Mouse (Mus musculus): ENCODE data around the gene 4930455H04Rik. TPM values are rescaled to one million over a fixed set of nuclear protein-coding genes. Genes with fewer than 3 reads are reported as not detected.

The 4930455H04Rik gene
- polyA plus RNA-seq (2012; ENCODE audit: insufficient read depth, insufficient read length, missing spikeins): not detected in 2 replicates

DNA sequence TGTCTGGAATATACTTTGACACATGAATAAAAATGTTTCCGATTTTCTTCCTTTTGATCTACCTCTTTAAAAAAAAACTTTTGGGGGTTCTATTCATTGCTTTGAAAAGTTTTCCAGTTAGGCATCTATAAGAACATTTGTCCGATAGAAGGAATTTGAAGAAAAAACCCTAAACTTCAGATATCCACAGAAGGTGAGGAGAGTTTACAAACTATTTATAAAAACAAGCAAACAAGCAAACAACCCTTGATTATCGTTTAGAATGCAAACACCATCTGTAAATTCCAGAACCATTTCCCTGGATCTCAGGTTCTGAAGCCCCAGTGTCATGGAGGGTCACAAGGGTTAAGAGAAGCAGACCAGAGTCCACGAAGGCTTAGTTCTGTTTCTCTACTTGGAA lies at the start of gene 4930455H04Rik:
4930455H04Rik (plus strand) TSS at position 301 of the 400 bp plus-strand sequence.
- Histone ChIP-seq H3K27ac (replicated peaks; ENCODE audit: low read depth, low read length) (peak within 1 kb of the TSS; percentile 99), H3K4me3 (ENCODE audit: insufficient read depth, low read depth, low read length) (peak within 1 kb of the TSS; percentile 89), H3K4me1 (ENCODE audit: control insufficient read depth, insufficient read depth, insufficient read length, low read length) (peaks cover 9% of the 10 kb centered on the region)

DNA sequence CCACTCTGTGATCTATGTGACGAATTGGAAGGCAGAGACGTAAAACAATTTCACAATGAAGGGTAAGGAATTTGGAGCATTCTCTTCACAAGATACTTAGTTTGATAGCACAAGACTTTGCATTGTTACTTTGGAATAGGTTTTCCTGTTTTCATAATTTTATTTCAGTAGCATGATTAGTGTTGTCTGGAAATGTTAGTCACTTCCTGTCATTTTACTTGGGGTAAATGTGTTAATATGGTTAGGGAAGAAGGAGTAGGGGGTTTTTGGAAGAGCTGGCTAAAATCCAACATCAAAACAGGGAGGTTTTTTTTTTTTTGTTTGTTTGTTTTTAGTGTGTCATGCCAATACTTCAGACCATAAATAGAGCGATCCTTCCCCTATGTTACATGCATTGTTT lies 46.5 kb upstream of the 4930455H04Rik start:
- peak overlapping the region; percentile 82 for H3K27ac ChIP-seq (replicated peaks; ENCODE audit: low read depth, low read length)
- no peak overlapping the region for H3K4me3 ChIP-seq (ENCODE audit: insufficient read depth, low read depth, low read length)
- 0 out of 2 replicates have a peak, but pooled peaks cover 2% of the 10 kb centered on the region for H3K4me1 ChIP-seq (ENCODE audit: control insufficient read depth, insufficient read depth, insufficient read length, low read length)

DNA sequence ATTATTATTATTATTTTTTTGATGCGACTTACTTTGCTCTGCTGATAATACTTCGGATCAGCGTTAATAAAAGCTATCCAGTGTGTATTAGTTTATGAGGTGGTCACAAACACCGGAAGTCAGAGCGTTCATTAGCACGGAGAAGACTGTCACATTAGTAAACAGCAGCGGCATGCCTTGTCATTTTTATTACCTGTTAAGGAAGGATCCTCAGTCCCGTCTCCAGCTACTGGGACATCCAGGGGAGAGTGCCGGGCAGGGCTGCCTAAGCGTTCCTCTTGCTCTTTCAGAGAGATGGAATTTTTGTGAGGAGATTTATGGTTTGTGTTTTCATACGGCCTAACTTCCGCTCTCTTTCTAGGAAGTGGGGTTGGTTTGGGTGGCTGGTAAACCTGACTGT lies 45.0 kb upstream of the 4930455H04Rik start:
- Histone ChIP-seq H3K4me3 (ENCODE audit: insufficient read depth, low read depth, low read length) (no peak overlapping the region), H3K4me1 (ENCODE audit: control insufficient read depth, insufficient read depth, insufficient read length, low read length) (0 out of 2 replicates have a peak, but pooled peaks cover 2% of the 10 kb centered on the region), H3K27ac (replicated peaks; ENCODE audit: low read depth, low read length) (peak overlapping the region; percentile 57; the same call in 1 of the 2 replicates)

DNA sequence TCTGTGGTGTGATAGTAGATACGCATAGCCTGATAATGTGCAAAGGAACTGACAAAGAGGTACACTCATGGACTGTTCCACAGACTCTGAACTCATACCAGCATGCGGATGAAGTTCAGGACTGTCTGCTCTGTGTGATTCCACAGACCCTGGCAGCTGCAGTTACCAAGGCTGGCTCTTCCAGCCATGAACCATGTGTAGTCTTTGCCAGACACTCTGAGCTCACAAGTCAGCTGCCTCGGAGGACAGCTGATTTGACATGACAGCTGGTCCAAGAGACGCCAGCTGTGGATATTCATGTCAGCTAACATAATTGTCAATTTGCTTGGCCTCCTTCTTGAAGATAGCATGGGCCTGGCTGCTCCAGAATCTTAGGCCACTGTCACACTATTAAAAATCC lies 39.1 kb upstream of the 4930455H04Rik start:
- Histone ChIP-seq H3K4me3 (ENCODE audit: insufficient read depth, low read depth, low read length) (no peak overlapping the region), H3K27ac (replicated peaks; ENCODE audit: low read depth, low read length) (peak overlapping the region; percentile 19; the same call in 1 of the 2 replicates), H3K4me1 (ENCODE audit: control insufficient read depth, insufficient read depth, insufficient read length, low read length) (no peaks in the 10 kb centered on the region)

DNA sequence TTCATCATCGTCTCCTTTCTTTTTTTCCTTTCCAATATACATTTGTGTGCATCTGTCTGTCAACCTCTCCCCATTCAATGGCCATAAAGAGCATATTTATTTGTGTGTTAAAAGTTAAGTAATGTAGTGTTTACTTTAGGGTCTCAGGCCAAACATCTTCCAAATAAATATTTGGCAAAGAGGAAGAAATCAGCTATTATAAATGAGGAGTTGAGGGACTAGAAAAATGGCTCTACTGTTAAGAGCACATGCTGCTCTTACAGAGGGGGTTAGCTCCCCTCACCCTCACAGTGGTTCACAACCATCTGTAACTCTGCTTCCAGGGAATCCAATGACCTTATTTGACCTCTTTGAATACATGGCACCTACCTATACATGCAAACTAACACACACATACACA lies 34.9 kb upstream of the 4930455H04Rik start:
- Histone ChIP-seq H3K4me1 (ENCODE audit: control insufficient read depth, insufficient read depth, insufficient read length, low read length) (no peaks in the 10 kb centered on the region), H3K4me3 (ENCODE audit: insufficient read depth, low read depth, low read length) (no peak overlapping the region), H3K27ac (replicated peaks; ENCODE audit: low read depth, low read length) (no peak overlapping the region)

DNA sequence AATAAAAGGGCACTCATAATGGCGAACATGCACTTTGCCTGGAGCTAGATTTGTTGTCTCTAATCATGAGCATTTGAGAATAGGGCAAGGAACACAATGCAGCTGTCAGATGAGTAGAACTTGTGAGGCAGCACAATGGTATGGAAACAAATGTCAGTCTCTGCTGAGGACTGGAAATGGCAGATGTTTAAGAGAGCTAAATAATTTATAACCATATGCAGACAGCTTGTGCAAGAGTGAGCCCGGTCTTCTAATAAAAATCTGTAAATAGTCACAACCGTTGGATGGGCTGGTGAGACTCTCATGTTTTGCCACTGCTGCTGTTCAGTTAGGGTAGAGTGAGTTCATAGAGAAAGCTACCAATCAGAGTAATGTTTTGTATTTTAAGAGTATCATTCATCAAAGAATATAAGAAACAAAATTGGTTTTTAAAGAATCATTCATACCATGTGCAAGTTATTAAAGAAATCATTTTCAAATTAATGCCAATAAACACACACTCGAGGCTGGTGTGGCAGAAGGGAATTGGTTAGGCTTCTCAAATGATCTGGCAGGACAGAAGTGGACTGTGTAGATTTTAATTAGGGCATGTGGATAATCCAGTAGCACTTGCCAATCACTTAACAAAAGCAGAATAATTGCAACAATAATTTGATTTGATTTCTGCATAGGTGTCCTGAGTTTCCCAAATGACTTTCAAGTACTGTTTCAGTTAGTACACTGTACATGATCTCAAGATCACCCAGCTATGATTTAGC lies 31.0 kb upstream of the 4930455H04Rik start:
- 0 out of 2 replicates have a peak overlapping the region, but pooled peaks have one; percentile 2 for H3K27ac ChIP-seq (replicated peaks; ENCODE audit: low read depth, low read length)
- H3K4me1 ChIP-seq (ENCODE audit: control insufficient read depth, insufficient read depth, insufficient read length, low read length): peaks cover 6% of the 10 kb centered on the region; the same call in 1 of the 2 replicates
- H3K4me3 ChIP-seq (ENCODE audit: insufficient read depth, low read depth, low read length): no peak overlapping the region

DNA sequence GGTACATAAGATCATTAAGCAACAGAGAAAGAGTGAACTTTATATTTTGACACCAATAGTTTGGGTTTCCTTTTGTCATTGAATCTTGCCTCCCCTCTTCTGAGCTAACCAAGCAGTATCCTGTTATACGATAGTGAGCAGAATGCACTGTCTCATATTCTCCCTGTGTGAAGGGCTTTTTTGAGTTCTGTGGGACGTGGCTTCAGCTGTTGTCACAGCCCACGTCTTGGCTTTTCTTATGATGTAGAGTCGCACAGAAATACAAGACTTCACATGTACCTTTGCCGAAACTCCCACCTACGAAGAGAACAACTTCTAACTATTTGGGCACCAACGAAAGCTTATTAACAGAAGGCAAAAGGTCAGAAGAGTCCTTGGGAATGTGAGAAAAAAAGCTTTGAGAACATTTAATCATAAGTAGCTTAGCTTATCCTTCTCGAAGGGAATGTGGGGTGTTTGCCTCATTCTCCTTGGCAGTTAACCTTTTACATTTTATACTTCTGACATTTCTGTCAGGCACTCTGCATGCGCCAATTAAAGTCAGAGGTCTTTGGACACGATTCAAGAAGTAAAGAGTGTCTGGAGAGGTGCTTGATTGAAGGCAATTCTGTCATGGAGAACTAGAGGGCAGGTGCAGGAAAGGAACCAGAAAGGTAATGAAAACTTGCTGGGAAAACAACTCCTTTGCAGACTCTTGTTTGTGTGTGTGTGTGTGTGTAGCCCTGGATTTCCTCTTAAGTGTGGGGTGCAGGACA lies 27.1 kb upstream of the 4930455H04Rik start:
- Histone ChIP-seq H3K4me1 (ENCODE audit: control insufficient read depth, insufficient read depth, insufficient read length, low read length) (peaks cover 17% of the 10 kb centered on the region), H3K4me3 (ENCODE audit: insufficient read depth, low read depth, low read length) (no peak overlapping the region), H3K27ac (replicated peaks; ENCODE audit: low read depth, low read length) (peak overlapping the region; percentile 98)

DNA sequence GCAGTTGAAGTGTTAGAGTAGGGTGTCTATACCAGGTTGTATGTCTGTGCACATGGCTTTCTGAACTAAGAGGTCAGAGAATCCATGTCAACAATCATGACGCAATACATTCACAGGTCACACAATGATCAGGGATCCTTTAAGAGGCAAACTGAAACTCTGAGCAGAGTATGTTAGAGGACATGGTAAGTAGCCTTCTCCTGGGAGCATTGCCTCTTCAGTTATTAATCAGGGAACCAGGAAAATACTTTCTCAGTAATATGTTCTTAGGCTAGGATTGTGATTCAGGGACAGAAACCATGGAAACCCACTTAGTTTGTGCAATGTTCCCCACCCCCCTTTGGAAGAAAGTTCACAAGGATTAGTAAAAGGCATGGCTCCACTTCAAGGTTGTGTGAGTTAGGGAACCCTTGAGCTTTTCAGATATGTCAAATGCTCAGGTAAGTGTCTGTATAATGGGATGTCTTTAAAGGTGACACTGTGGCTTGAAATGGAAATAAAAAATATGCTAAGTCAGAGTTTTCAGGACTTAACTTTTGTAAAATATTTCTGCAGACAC lies 26.4 kb upstream of the 4930455H04Rik start:
- peaks cover 18% of the 10 kb centered on the region for H3K4me1 ChIP-seq (ENCODE audit: control insufficient read depth, insufficient read depth, insufficient read length, low read length)
- no peak overlapping the region for H3K4me3 ChIP-seq (ENCODE audit: insufficient read depth, low read depth, low read length)
- peak overlapping the region; percentile 91 for H3K27ac ChIP-seq (replicated peaks; ENCODE audit: low read depth, low read length)

DNA sequence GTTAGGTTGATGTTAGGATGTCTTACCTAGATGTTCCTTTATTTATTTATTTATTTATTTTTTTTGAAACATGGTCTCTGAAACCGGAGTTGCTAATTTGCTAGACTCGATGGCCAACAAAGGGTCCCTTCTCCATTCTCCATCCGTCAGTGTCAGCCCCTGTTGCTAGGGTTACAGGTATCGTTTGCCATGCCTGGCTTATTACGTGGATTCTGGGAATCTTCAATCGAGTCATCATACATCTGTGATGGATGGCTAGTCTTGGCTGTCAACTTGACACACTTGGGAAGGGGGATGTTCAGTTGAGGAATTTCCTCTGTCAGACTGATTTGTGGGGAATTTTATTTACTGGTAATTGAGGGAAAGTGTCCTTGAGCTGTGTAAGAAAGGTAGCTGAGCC lies 25.3 kb upstream of the 4930455H04Rik start:
- no peak overlapping the region for H3K4me3 ChIP-seq (ENCODE audit: insufficient read depth, low read depth, low read length)
- H3K4me1 ChIP-seq (ENCODE audit: control insufficient read depth, insufficient read depth, insufficient read length, low read length): peaks cover 19% of the 10 kb centered on the region
- peak overlapping the region; percentile 46; the same call in 1 of the 2 replicates for H3K27ac ChIP-seq (replicated peaks; ENCODE audit: low read depth, low read length)

DNA sequence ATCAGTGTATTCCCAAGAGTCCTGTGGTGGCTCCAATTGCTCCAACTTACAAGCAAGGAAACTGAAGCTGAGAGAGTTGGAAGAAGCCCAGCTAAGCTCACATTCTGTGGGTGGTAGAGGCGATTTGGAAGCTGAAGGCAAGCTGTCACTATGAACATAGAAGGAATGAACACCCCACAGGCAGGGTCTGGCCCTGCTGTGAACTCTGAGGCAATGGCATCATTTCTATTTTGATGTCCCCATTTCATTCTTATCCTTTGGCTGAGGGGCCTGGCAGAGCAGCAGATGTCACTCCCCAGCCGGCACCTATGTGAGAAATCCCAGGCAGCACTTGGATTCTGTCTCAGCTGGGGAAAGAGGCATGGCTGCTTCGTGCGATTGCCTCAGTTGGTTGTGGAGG lies 24.6 kb upstream of the 4930455H04Rik start:
- Histone ChIP-seq H3K4me3 (ENCODE audit: insufficient read depth, low read depth, low read length) (no peak overlapping the region), H3K27ac (replicated peaks; ENCODE audit: low read depth, low read length) (peak overlapping the region; percentile 69)

DNA sequence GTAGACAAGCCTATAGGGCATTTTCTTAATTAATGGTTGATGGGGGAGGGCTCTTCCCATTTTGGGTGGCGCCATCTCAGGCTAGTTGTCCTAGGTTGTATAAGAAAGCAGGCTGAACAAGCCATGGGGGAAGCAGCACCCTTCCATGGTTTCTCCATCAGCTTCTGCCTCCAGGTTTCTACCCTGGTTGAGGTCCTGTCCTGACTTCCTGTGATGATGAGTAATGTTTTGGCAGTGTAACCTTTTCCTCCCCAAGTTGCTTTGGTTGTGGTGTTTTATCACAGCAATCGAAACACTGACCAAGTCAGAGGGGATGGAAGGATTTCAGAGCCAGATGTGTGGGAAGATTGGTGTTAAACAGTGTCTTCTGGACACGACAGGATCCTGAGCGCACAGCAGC lies 21.6 kb upstream of the 4930455H04Rik start:
- H3K4me1 ChIP-seq (ENCODE audit: control insufficient read depth, insufficient read depth, insufficient read length, low read length): peaks cover 22% of the 10 kb centered on the region
- H3K27ac ChIP-seq (replicated peaks; ENCODE audit: low read depth, low read length): peak overlapping the region; percentile 56
- H3K4me3 ChIP-seq (ENCODE audit: insufficient read depth, low read depth, low read length): no peak overlapping the region

More for the DNA sequence above, 24.6 kb upstream of the 4930455H04Rik start:
- peaks cover 19% of the 10 kb centered on the region for H3K4me1 ChIP-seq (ENCODE audit: control insufficient read depth, insufficient read depth, insufficient read length, low read length)

DNA sequence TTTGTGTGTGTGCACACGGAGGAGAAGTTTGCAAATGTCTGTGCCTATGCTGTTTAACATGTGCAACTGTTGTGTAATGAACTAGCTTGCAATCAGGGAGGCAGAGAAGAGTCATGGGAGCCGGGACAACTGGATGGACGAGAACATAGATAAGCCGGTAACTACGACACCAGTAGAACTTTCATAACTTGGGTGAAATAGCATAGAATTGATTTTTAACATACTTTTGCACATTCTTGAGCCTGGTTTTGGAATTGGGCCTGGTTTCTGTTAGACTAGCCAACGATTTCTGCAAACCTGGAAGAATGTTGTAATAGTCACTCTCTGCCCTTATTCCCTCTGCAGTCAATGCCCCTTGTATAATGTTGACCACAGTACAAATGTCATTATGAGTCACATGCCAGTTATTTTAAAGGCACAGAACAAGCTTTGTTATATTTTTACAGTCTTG lies 17.4 kb upstream of the 4930455H04Rik start:
- Histone ChIP-seq H3K4me3 (ENCODE audit: insufficient read depth, low read depth, low read length) (no peak overlapping the region), H3K4me1 (ENCODE audit: control insufficient read depth, insufficient read depth, insufficient read length, low read length) (peaks cover 34% of the 10 kb centered on the region), H3K27ac (replicated peaks; ENCODE audit: low read depth, low read length) (peak overlapping the region; percentile 87)

DNA sequence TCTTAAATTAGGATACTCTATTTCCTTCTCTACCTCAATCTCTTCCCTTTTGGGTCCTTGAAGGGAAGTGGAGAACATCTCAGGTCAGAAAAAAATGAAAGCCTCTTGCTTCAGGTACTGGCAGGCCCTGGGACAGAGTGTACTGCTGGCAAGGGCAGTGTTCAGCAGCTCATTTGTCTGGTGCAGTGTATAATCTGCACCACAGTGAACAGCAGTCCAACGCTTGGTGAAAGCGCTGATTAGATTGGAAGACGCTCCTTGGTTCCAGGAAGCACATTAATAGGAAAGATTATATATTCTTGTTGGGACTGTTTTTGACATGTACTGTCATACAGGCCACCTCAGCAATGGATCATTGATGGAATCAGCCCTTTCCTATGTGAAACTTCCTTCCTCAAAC lies 16.6 kb upstream of the 4930455H04Rik start:
- H3K4me3 ChIP-seq (ENCODE audit: insufficient read depth, low read depth, low read length): no peak overlapping the region
- H3K27ac ChIP-seq (replicated peaks; ENCODE audit: low read depth, low read length): peak overlapping the region; percentile 98
- H3K4me1 ChIP-seq (ENCODE audit: control insufficient read depth, insufficient read depth, insufficient read length, low read length): peaks cover 39% of the 10 kb centered on the region

DNA sequence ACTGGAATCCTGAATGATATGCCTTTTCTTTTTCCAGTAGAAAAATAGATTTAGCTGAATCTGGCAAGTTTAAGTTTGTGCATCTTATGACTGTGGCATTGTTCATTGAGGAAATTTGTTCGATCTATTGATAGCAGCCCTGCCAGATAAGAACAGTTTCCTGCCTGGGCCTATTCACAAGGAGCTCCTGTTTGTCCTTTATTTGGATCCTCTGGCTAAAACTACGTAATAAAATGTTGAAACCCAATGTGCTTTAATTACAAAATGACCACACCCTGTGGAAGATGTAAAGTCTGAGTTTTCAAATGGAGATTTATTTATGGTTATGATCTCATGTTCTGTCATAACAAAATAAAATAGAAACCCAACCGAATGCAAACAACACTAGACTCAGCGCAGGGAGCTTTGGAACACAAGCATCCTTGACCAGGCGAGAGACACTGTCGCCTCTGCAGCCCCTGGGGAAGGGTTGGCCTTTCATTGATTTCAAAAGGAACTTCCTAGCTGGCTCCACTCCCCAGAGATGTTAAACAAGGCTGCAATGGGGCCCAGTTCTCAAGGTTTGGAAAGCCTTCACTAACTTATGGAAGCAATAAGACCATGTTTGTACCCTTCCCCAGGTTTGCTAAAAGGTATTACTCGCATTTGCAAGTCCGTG lies 15.7 kb upstream of the 4930455H04Rik start:
- H3K27ac ChIP-seq (replicated peaks; ENCODE audit: low read depth, low read length): peak overlapping the region; percentile 98
- peaks cover 44% of the 10 kb centered on the region for H3K4me1 ChIP-seq (ENCODE audit: control insufficient read depth, insufficient read depth, insufficient read length, low read length)
- no peak overlapping the region for H3K4me3 ChIP-seq (ENCODE audit: insufficient read depth, low read depth, low read length)

DNA sequence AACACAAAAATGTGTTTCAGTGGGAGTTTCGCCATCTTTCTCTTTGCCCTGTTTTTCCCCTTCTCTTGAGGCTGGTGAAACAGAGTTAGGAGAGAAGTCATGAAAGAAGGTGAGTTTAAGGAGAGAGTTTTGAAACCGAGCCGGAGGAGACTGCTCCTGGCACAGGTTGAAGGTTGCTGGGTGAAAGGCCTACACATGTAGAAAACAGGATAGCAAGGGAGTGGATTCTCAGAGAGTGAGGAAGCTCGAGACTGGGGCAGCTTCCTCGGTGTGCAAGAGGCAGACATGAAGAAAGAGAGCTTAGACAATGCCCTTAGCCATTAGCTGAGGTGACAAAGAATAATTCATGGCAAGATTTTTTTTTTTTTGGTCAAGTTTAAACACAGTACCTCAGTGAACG lies 14.7 kb upstream of the 4930455H04Rik start:
- Histone ChIP-seq H3K27ac (replicated peaks; ENCODE audit: low read depth, low read length) (peak overlapping the region; percentile 98), H3K4me3 (ENCODE audit: insufficient read depth, low read depth, low read length) (no peak overlapping the region), H3K4me1 (ENCODE audit: control insufficient read depth, insufficient read depth, insufficient read length, low read length) (peaks cover 52% of the 10 kb centered on the region)
